Comparison of ENCODE assay signal across 15 mouse cellular contexts in genomic region chr9:102594667-102595393, GRCm38 (mm10). TPM values are rescaled to one million over a fixed set of nuclear protein-coding genes. Genes with fewer than 3 reads are reported as not detected.
DNase-seq lines count a peak whose midpoint lies in the region; ATAC-seq lines count a peak whose summit lies in the region.
"Had no signal": no experiment of that assay in that cellular context is flagged by ENCODE, and none has a peak within 500 bp of the region (broad histone marks: within the 10 kb centered on the region; RNA-seq: fewer than 3 reads in every experiment).

No protein-coding gene starts in this region.

- H3K9ac ChIP-seq in hindbrain, embryonic 13.5 days = no peak overlapping the region
- H3K9ac ChIP-seq in midbrain, embryonic 11.5 days (ENCODE audit: low read length) = no peak overlapping the region
- no peak overlapping the region for H3K9ac ChIP-seq in midbrain, embryonic 14.5 days (replicated peaks; ENCODE audit: low read length)
- H3K9ac ChIP-seq in hindbrain, embryonic 16.5 days (ENCODE audit: low read depth, low read length) = no peak overlapping the region
- H3K9ac ChIP-seq: lung, embryonic 15.5 days had no signal

- no peaks in the 10 kb centered on the region for H3K9me3 ChIP-seq in hindbrain, embryonic 10.5 days
- H3K9me3 ChIP-seq in hindbrain, embryonic 13.5 days = no peaks in the 10 kb centered on the region
- no peaks in the 10 kb centered on the region for H3K9me3 ChIP-seq in midbrain, embryonic 11.5 days (ENCODE audit: control insufficient read depth, low read length)
- H3K9me3 ChIP-seq in midbrain, embryonic 14.5 days (ENCODE audit: control insufficient read depth, low read length) = no peaks in the 10 kb centered on the region
- H3K9me3 ChIP-seq in hindbrain, embryonic 16.5 days (ENCODE audit: control insufficient read depth, low read length) = no peaks in the 10 kb centered on the region
- H3K9me3 ChIP-seq: lung, embryonic 15.5 days; megakaryocyte, embryonic 14.5 days had no signal

- peaks cover 63% of the 10 kb centered on the region for H3K36me3 ChIP-seq in hindbrain, embryonic 10.5 days
- peaks cover 27% of the 10 kb centered on the region for H3K36me3 ChIP-seq in hindbrain, embryonic 13.5 days
- H3K36me3 ChIP-seq in midbrain, embryonic 11.5 days (ENCODE audit: control insufficient read depth, insufficient read depth, low read length) = no peaks in the 10 kb centered on the region
- peaks cover 44% of the 10 kb centered on the region for H3K36me3 ChIP-seq in midbrain, embryonic 14.5 days (ENCODE audit: control insufficient read depth, insufficient read depth, low read length)
- peaks cover 6% of the 10 kb centered on the region; the same call in 1 of the 2 replicates for H3K36me3 ChIP-seq in hindbrain, embryonic 16.5 days (ENCODE audit: control insufficient read depth, insufficient read depth, low read length)

- peak; percentile 10 for DNase-seq in hindbrain, embryonic 10.5 days (ENCODE audit: low spot score)
- no peak for DNase-seq in midbrain, embryonic 11.5 days (ENCODE audit: low spot score, missing footprints)
- no peak for DNase-seq in midbrain, embryonic 14.5 days
- DNase-seq in kidney, postnatal 10 days = peak; percentile 17
- DNase-seq in urinary bladder, postnatal 10 days (ENCODE audit: low spot score) = no peak
- DNase-seq: adrenal gland, postnatal 25 days; cerebellum, postnatal 25 days; gastrocnemius, adult 2 months; heart, postnatal 36 days; thymus, postnatal 36 days had no signal

- H3K4me2 ChIP-seq in hindbrain, embryonic 13.5 days = no peak overlapping the region
- H3K4me2 ChIP-seq in midbrain, embryonic 11.5 days = no peak overlapping the region
- no peak overlapping the region for H3K4me2 ChIP-seq in midbrain, embryonic 14.5 days (ENCODE audit: low read length)
- no peak overlapping the region for H3K4me2 ChIP-seq in hindbrain, embryonic 16.5 days (ENCODE audit: low read length)
- H3K4me2 ChIP-seq: lung, embryonic 15.5 days had no signal

- H3K27ac ChIP-seq in hindbrain, embryonic 10.5 days = no peak overlapping the region
- no peak overlapping the region for H3K27ac ChIP-seq in hindbrain, embryonic 13.5 days
- no peak overlapping the region for H3K27ac ChIP-seq in midbrain, embryonic 11.5 days (ENCODE audit: low read depth, low read length)
- no peak overlapping the region for H3K27ac ChIP-seq in midbrain, embryonic 14.5 days (replicated peaks; ENCODE audit: low read depth, low read length)
- H3K27ac ChIP-seq in hindbrain, embryonic 16.5 days (ENCODE audit: low read depth, low read length) = no peak overlapping the region
- H3K27ac ChIP-seq: gastrocnemius, adult 2 months; lung, embryonic 15.5 days had no signal

- no peak for ATAC-seq in hindbrain, embryonic 13.5 days (ENCODE audit: low FRiP score)
- peak; percentile 24; the same call in 1 of the 2 replicates for ATAC-seq in midbrain, embryonic 11.5 days (ENCODE audit: low FRiP score)
- ATAC-seq in midbrain, embryonic 14.5 days (ENCODE audit: low FRiP score, low TSS enrichment) = no peak
- 0 out of 2 replicates have a peak, but pooled peaks have one; percentile 48 for ATAC-seq in hindbrain, embryonic 16.5 days
- ATAC-seq in erythroid progenitor cell, adult 5-6 weeks (replicated peaks; ENCODE audit: low FRiP score, poor library complexity, severe bottlenecking) = no peak

- peaks cover 17% of the 10 kb centered on the region for H3K4me1 ChIP-seq in hindbrain, embryonic 10.5 days (replicated peaks)
- H3K4me1 ChIP-seq in hindbrain, embryonic 13.5 days (replicated peaks) = no peaks in the 10 kb centered on the region; the same call in 1 of the 2 replicates
- peaks cover 2% of the 10 kb centered on the region; the same call in 1 of the 2 replicates for H3K4me1 ChIP-seq in midbrain, embryonic 11.5 days (ENCODE audit: control insufficient read depth, insufficient read depth, low read length)
- no peaks in the 10 kb centered on the region for H3K4me1 ChIP-seq in midbrain, embryonic 14.5 days (ENCODE audit: control insufficient read depth, insufficient read depth, low read length)
- H3K4me1 ChIP-seq in hindbrain, embryonic 16.5 days (ENCODE audit: control insufficient read depth, insufficient read depth, low read depth, low read length) = no peaks in the 10 kb centered on the region
- H3K4me1 ChIP-seq: lung, embryonic 15.5 days; megakaryocyte, embryonic 14.5 days had no signal

- no peak overlapping the region for H3K4me3 ChIP-seq in hindbrain, embryonic 10.5 days
- H3K4me3 ChIP-seq in hindbrain, embryonic 13.5 days = no peak overlapping the region
- H3K4me3 ChIP-seq in midbrain, embryonic 11.5 days (ENCODE audit: low read depth, low read length) = no peak overlapping the region
- H3K4me3 ChIP-seq in midbrain, embryonic 14.5 days (replicated peaks; ENCODE audit: low read depth, low read length) = no peak overlapping the region
- H3K4me3 ChIP-seq in hindbrain, embryonic 16.5 days (ENCODE audit: low read length) = no peak overlapping the region
- H3K4me3 ChIP-seq: gastrocnemius, adult 2 months; lung, embryonic 15.5 days; megakaryocyte, embryonic 14.5 days had no signal

- 46% methylated on average over 6 of the region's 6 CpGs for WGBS in hindbrain, embryonic 10.5 days
- 53% methylated on average over 6 of the region's 6 CpGs for WGBS in hindbrain, embryonic 13.5 days
- 41% methylated on average over 6 of the region's 6 CpGs for WGBS in midbrain, embryonic 11.5 days
- 28% methylated on average over 6 of the region's 6 CpGs for WGBS in midbrain, embryonic 14.5 days
- 41% methylated on average over 6 of the region's 6 CpGs for WGBS in hindbrain, embryonic 16.5 days

- no peaks in the 10 kb centered on the region for H3K27me3 ChIP-seq in hindbrain, embryonic 10.5 days (ENCODE audit: insufficient read depth, poor library complexity, severe bottlenecking)
- no peaks in the 10 kb centered on the region for H3K27me3 ChIP-seq in hindbrain, embryonic 13.5 days
- H3K27me3 ChIP-seq in midbrain, embryonic 11.5 days (ENCODE audit: control insufficient read depth, insufficient read depth, low read length) = no peaks in the 10 kb centered on the region
- no peaks in the 10 kb centered on the region for H3K27me3 ChIP-seq in midbrain, embryonic 14.5 days (ENCODE audit: control insufficient read depth, insufficient read depth, low read length)
- no peaks in the 10 kb centered on the region for H3K27me3 ChIP-seq in hindbrain, embryonic 16.5 days (replicated peaks; ENCODE audit: control insufficient read depth, insufficient read depth, low read length)
- H3K27me3 ChIP-seq: lung, embryonic 15.5 days; megakaryocyte, embryonic 14.5 days had no signal

RNA-seq across cellular contexts. Expression of gene Anapc13, which starts 31.3 kb away (rescaled TPM):
- 163 and 191 TPM in 2 replicates for polyA plus RNA-seq in hindbrain, embryonic 10.5 days (2016; fragmentation: Nextera tagmentation; extraction: Ambion mirVana)
- polyA plus RNA-seq in hindbrain, embryonic 13.5 days (2015; fragmentation: Nextera tagmentation; extraction: Ambion mirVana) = 194 and 200 TPM in 2 replicates
- 167 and 182 TPM in 2 replicates for polyA plus RNA-seq in midbrain, embryonic 11.5 days (2014; fragmentation: Nextera tagmentation; extraction: Ambion mirVana)
- polyA plus RNA-seq in midbrain, embryonic 14.5 days (2014; fragmentation: Nextera tagmentation; extraction: Ambion mirVana) = 151 and 180 TPM in 2 replicates
- 133 and 146 TPM in 2 replicates for polyA plus RNA-seq in hindbrain, embryonic 16.5 days (2015; fragmentation: Nextera tagmentation; extraction: Ambion mirVana)
- 56.2 and 78.8 TPM in 2 replicates for total RNA-seq in erythroid progenitor cell, adult 5-6 weeks (2015; ENCODE audit: low replicate concordance)
- 20.7 and 35.0 TPM in 2 replicates for total RNA-seq in erythroid progenitor cell, adult 5-6 weeks (2017; ENCODE audit: low replicate concordance)

RNA-seq across cellular contexts. Expression of gene Cep63, which starts 31.5 kb away (rescaled TPM):
- polyA plus RNA-seq in hindbrain, embryonic 10.5 days (2016; fragmentation: Nextera tagmentation; extraction: Ambion mirVana) = 45.2 and 55.2 TPM in 2 replicates
- 43.0 and 44.3 TPM in 2 replicates for polyA plus RNA-seq in hindbrain, embryonic 13.5 days (2015; fragmentation: Nextera tagmentation; extraction: Ambion mirVana)
- 53.1 and 62.0 TPM in 2 replicates for polyA plus RNA-seq in midbrain, embryonic 11.5 days (2014; fragmentation: Nextera tagmentation; extraction: Ambion mirVana)
- polyA plus RNA-seq in midbrain, embryonic 14.5 days (2014; fragmentation: Nextera tagmentation; extraction: Ambion mirVana) = 32.7 and 44.4 TPM in 2 replicates
- 33.2 and 34.4 TPM in 2 replicates for polyA plus RNA-seq in hindbrain, embryonic 16.5 days (2015; fragmentation: Nextera tagmentation; extraction: Ambion mirVana)
- total RNA-seq in erythroid progenitor cell, adult 5-6 weeks (2015; ENCODE audit: low replicate concordance) = 31.7 and 33.5 TPM in 2 replicates
- total RNA-seq in erythroid progenitor cell, adult 5-6 weeks (2017; ENCODE audit: low replicate concordance) = 15.7 and 25.6 TPM in 2 replicates

Comparison
In these comparisons a context has a peak if more than half of its experiments do, and no peak if none do; other contexts are left out.
1. ATAC-seq: peak in midbrain, embryonic 11.5 days (single experiment) and hindbrain, embryonic 16.5 days (single experiment); none in hindbrain, embryonic 13.5 days (single experiment), midbrain, embryonic 14.5 days (single experiment) and erythroid progenitor cell, adult 5-6 weeks (single experiment).
2. DNase-seq: peak in hindbrain, embryonic 10.5 days (single experiment) and kidney, postnatal 10 days (single experiment); none in midbrain, embryonic 11.5 days (single experiment), midbrain, embryonic 14.5 days (single experiment) and urinary bladder, postnatal 10 days (single experiment).